Mouse (Mus musculus): ENCODE results near the gene Mri1.
A peak's percentile ranks its signal among the peaks of the same experiment; 100 is the strongest.

The Mri1 gene

GRCm38 (mm10) chr8:84202938-84203917, 53.9 kb downstream of the Mri1 start:
- DNase-seq (ENCODE audit: low spot score in 2 of 2), result peak; percentile 92

- peak; percentile 57 to 63 for DNase-seq (ENCODE audit: low spot score in 2 of 2)
Measured at GRCm38 (mm10) chr8:84202466-84202865, 54.7 kb downstream of the Mri1 start.

GRCm38 (mm10) chr8:84201545-84202245, 55.4 kb downstream of the Mri1 start:
- peak; percentile 68 to 70 for DNase-seq (ENCODE audit: low spot score in 2 of 2)

DNA sequence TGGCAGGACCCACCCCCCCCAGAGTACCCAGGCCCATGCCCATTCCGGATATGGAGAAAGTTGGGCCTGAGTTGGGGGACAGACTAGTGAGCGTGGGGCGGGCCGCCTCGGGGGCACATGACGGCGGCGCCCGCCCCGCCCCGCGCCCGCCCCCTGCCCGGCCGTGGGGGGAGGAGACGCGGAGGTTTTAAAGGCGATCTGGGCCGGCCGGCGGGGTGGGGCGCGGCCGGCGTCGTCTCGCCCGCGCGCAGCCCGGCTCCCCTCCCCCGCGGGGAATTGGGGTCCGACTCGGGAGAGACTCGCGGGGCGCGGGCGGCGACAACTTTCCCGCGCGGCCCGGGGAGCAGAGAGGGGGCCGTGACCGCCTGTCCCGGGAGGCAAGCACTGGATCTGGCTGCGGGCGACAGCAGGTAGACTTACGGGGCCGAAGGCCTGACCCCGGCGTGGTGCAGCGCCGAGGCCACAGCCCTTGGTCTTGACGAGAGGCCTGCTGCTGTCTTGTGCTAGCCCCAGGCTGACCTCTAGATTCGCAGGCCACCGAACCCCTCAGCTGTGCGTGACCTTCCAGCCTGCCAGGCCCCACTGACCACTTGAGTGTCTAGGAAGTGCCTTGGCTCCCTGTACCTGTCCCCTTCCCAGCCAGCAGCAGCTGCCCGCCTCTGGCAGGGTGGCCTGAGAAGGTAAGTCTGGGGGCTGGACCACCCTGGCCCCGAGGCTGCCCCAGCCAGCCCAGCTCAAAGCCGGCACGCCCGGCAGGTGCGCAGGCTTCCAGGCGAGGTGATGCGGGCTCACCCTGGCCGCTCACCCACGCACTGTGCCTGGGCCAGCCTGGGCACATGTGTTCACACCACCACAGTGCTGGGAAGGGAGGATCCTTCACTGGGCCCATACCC, 56.2 kb downstream of the Mri1 start:
- peak; percentile 80 to 83 for DNase-seq (ENCODE audit: low spot score in 2 of 2)

DNA sequence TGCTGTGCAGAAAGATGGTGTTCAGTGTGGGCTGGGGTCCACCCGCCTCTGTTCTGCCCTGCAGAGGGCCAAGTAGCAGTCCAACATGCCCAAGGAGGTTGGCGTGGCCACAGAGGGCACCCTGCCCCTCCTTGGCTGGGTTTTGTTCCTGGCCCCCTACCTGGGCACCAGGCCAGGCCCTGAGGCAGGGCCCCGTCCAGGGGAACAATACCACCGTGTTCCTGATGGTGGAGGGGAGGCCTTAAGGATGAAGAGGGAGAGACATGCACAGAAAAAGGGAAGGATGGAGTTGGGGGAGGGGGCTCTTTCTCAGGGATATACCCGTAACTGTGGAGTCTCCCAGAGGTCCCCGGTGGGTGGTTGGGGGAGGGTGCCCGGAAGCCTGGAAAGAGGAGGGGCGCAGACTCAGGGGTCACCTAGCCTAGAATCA, 57.0 kb downstream of the Mri1 start:
- no peak for DNase-seq (ENCODE audit: low spot score in 2 of 2)
